Mouse (Mus musculus) stomach, postnatal 0 days (tissue): Measurements from ENCODE around the gene Psap. TPM values are rescaled to one million over a fixed set of nuclear protein-coding genes. Genes with fewer than 3 reads are reported as not detected.

Experiments
- ATAC-seq: fragments of 200-750 bp; cut with Nextera tagmentation; 2 replicates; pipeline ENCODE4 v1.8.0; 2017; ENCODE audit not compliant: low FRiP score, low TSS enrichment
- DNase-seq: peaks from one replicate; pipeline ENCODE4 v3.0.0-alpha.2; 2016; ENCODE audit warnings: low spot score
- H3K27ac ChIP-seq: fragments of 300-500 bp; sonication (generic); replicated peaks from 2 replicates; pipeline ENCODE4 v1.5.1; 2014; ENCODE audit warnings: mild to moderate bottlenecking, control low read depth
- H3K27me3 ChIP-seq: fragments of 300-500 bp; sonication (generic); 2 replicates; pipeline ENCODE4 v1.6.1; 2014; ENCODE audit warnings: low read length; ENCODE audit not compliant: control insufficient read depth, insufficient read depth
- H3K36me3 ChIP-seq: fragments of 300-500 bp; sonication (generic); 2 replicates; pipeline ENCODE4 v1.6.1; 2014; ENCODE audit warnings: low read length, mixed read lengths; ENCODE audit not compliant: control insufficient read depth, insufficient read depth
- H3K4me1 ChIP-seq: fragments of 300-500 bp; sonication (generic); replicated peaks from 2 replicates; pipeline ENCODE4 v1.6.1; 2014; ENCODE audit warnings: antibody characterized with exemption; ENCODE audit not compliant: control insufficient read depth, insufficient read depth
- H3K4me2 ChIP-seq: fragments of 300-500 bp; sonication (generic); replicated peaks from 2 replicates; pipeline ENCODE4 v1.6.1; 2014; ENCODE audit warnings: low read depth, mild to moderate bottlenecking, control low read depth, moderate library complexity
- H3K4me3 ChIP-seq: fragments of 300-500 bp; sonication (generic); 2 replicates; pipeline ENCODE4 v1.5.1; 2014; ENCODE audit warnings: low read depth, low read length, control low read depth
- H3K9ac ChIP-seq: fragments of 300-500 bp; sonication (generic); 2 replicates; pipeline ENCODE4 v1.6.1; 2014; ENCODE audit warnings: mild to moderate bottlenecking, low read length, control low read depth, mixed read lengths
- H3K9me3 ChIP-seq: fragments of 300-500 bp; sonication (generic); 2 replicates; pipeline ENCODE4 v1.6.1; 2016; ENCODE audit warnings: low read length; ENCODE audit not compliant: control insufficient read depth
- CTCF ChIP-seq: IDR thresholded peaks from 2 replicates; pipeline ENCODE4 v1.5.1; 2016; ENCODE audit warnings: antibody characterized with exemption, low read depth, mild to moderate bottlenecking, moderate library complexity
- EP300 ChIP-seq: optimal IDR thresholded peaks from 2 replicates; pipeline ENCODE3; 2016; ENCODE audit warnings: antibody characterized with exemption
- WGBS: fragments of 180-500 bp; shearing (Covaris S2); extraction: QIAGEN DNeasy Blood & Tissue Kit; methylation state at CpG from one replicate; pipeline ENCODE4 v1.1.7; 2014; 5-methylcytosine and 5-hydroxymethylcytosine counted together
- polyA plus RNA-seq: library from polyadenylated mRNA; unstranded; fragments of >200 nt; fragmentation: Nextera tagmentation; extraction: Ambion mirVana; gene quantifications from 2 replicates; pipeline ENCODE4 v1.2.1, GENCODE M21; 2015

Psap gene
- polyA plus RNA-seq, 1 experiment from 2014 or later: 128 TPM

- Histone ChIP-seq H3K4me1 (0 out of 2 replicates have a peak, but pooled peaks cover 2% of the 10 kb centered on the region), H3K36me3 (no peaks in the 10 kb centered on the region), H3K9me3 (no peaks in the 10 kb centered on the region), H3K4me2 (no peak overlapping the region), H3K9ac (no peak overlapping the region), H3K4me3 (no peak overlapping the region), H3K27ac (no peak overlapping the region), H3K27me3 (no peaks in the 10 kb centered on the region)
- no peak for TF ChIP-seq EP300
- no peak for TF ChIP-seq CTCF
- ATAC-seq (no peak), DNase-seq (no peak)
- 43% methylated on average over 5 of the region's 5 CpGs for WGBS
Observed at GRCm38 (mm10) chr10:60261530-60261929, 15.9 kb upstream of the Psap start.

- Histone ChIP-seq H3K36me3 (no peaks in the 10 kb centered on the region), H3K4me3 (no peak overlapping the region), H3K27ac (no peak overlapping the region), H3K4me2 (no peak overlapping the region), H3K9me3 (no peaks in the 10 kb centered on the region), H3K4me1 (0 out of 2 replicates have a peak, but pooled peaks cover 2% of the 10 kb centered on the region), H3K27me3 (no peaks in the 10 kb centered on the region), H3K9ac (no peak overlapping the region)
- peak; percentile 82 for DNase-seq
- ATAC-seq: peak; percentile 83
- TF ChIP-seq EP300: no peak
- TF ChIP-seq CTCF: no peak
- 20% methylated on average over 3 of the region's 3 CpGs for WGBS
Observed at GRCm38 (mm10) chr10:60262386-60262785, 15.0 kb upstream of the Psap start.

GRCm38 (mm10) chr10:60263351-60263750, 14.1 kb upstream of the Psap start:
- H3K4me1 ChIP-seq: 0 out of 2 replicates have a peak, but pooled peaks cover 2% of the 10 kb centered on the region
- no peak overlapping the region for H3K4me2 ChIP-seq
- H3K9me3 ChIP-seq: no peaks in the 10 kb centered on the region
- no peaks in the 10 kb centered on the region for H3K36me3 ChIP-seq
- no peaks in the 10 kb centered on the region for H3K27me3 ChIP-seq
- no peak for DNase-seq
- 85% methylated on average over 7 of the region's 7 CpGs for WGBS
- no peak for ATAC-seq
- no peak overlapping the region for H3K27ac ChIP-seq
- TF ChIP-seq EP300: no peak
- no peak for TF ChIP-seq CTCF
- no peak overlapping the region for H3K9ac ChIP-seq
- H3K4me3 ChIP-seq: no peak overlapping the region

- Histone ChIP-seq H3K4me2 (no peak overlapping the region), H3K4me1 (0 out of 2 replicates have a peak, but pooled peaks cover 5% of the 10 kb centered on the region), H3K9ac (no peak overlapping the region), H3K36me3 (no peaks in the 10 kb centered on the region), H3K9me3 (no peaks in the 10 kb centered on the region), H3K27ac (no peak overlapping the region), H3K4me3 (no peak overlapping the region), H3K27me3 (no peaks in the 10 kb centered on the region)
- TF ChIP-seq EP300: no peak
- TF ChIP-seq CTCF: no peak
- DNase-seq (no peak), ATAC-seq (no peak)
- WGBS: 65% methylated on average over 10 of the region's 10 CpGs
Observed at GRCm38 (mm10) chr10:60265252-60265651, 12.2 kb upstream of the Psap start.

GRCm38 (mm10) chr10:60266842-60267401, 10.5 kb upstream of the Psap start:
- no peak overlapping the region for H3K4me2 ChIP-seq
- no peaks in the 10 kb centered on the region for H3K9me3 ChIP-seq
- H3K4me1 ChIP-seq: 0 out of 2 replicates have a peak, but pooled peaks cover 5% of the 10 kb centered on the region
- H3K9ac ChIP-seq: no peak overlapping the region
- no peak for DNase-seq
- ATAC-seq: no peak
- WGBS: 75% methylated on average over 8 of the region's 8 CpGs
- no peak for TF ChIP-seq CTCF
- TF ChIP-seq EP300: no peak
- no peaks in the 10 kb centered on the region for H3K36me3 ChIP-seq
- H3K27ac ChIP-seq: no peak overlapping the region
- no peak overlapping the region for H3K4me3 ChIP-seq
- no peaks in the 10 kb centered on the region for H3K27me3 ChIP-seq

- H3K4me3 ChIP-seq: no peak overlapping the region
- H3K27ac ChIP-seq: peak overlapping the region; percentile 87
- no peaks in the 10 kb centered on the region for H3K27me3 ChIP-seq
- ATAC-seq (no peak), DNase-seq (no peak)
- H3K36me3 ChIP-seq: no peaks in the 10 kb centered on the region
- 0 out of 2 replicates have a peak, but pooled peaks cover 6% of the 10 kb centered on the region for H3K4me1 ChIP-seq
- TF ChIP-seq CTCF: no peak
- TF ChIP-seq EP300: no peak
- WGBS: 79% methylated on average over 9 of the region's 11 CpGs
- H3K4me2 ChIP-seq: no peak overlapping the region
- H3K9ac ChIP-seq: no peak overlapping the region
- H3K9me3 ChIP-seq: no peaks in the 10 kb centered on the region
Observed at GRCm38 (mm10) chr10:60268738-60269137, 8.7 kb upstream of the Psap start.
